Mouse (Mus musculus): ENCODE measurements around the gene Dnmt1. TPM values are rescaled to one million over a fixed set of nuclear protein-coding genes. Genes with fewer than 3 reads are reported as not detected.

The Dnmt1 gene
- total and polyA plus RNA-seq, 3 experiments = 412 to 1,953 (median 681) TPM

DNA sequence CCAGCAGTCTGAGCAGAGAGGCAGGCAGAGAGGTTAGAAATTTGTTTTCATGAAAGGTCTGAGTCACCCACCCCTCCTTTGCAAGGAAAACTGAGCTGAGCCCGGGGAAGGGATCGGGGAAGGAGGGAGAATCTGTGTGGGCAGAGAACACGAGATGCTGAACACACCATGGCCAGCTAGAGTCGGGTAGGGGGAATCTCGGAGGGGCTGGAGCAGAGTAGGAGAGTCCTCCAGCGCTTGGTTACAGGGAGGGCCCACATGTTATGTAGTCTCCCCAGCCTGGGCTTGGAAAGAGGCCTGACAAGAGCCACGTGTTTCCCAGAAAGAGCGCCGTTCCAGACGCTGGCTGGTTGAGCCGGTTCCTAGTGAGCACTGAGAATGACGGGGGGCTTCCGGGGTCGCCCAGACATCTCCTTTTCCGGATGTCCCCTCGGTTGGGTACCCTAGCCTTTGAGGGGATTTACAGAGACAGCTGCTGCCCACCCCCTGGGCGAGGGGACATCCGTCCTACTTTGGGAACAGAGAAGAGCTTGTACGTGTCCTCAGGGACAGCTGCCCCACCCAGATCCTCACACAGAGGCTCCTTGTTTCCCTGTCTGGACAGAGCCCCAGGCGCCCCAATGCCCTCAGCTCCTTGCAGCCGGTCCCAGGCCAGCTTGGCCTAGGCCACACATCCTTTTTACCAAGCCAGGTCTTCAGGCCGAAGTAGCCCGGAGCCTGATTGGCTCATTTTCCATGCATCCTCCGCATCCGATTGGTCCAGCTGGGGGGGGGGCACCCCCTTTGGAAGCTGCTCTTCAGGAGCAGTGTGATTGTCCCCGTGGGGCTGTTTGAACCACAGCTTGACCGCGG lies 12.7 kb upstream of the Dnmt1 start:
- DNase-seq (ENCODE audit: low read depth, low spot score) = no peak
- H3K27ac ChIP-seq (ENCODE audit: control insufficient read depth, low read depth, low read length) = no peak overlapping the region
- H3K4me3 ChIP-seq (ENCODE audit: control insufficient read depth in 1 of 2, insufficient read depth in 1 of 2, low read depth in 2 of 2, low read length in 2 of 2) = no peak overlapping the region
- H3K79me2 ChIP-seq (ENCODE audit: control insufficient read depth, insufficient read depth, low read length, poor library complexity) = no peaks in the 10 kb centered on the region; the same call in 1 of the 2 replicates
- H3K4me1 ChIP-seq (ENCODE audit: control insufficient read depth in 1 of 2, insufficient read depth in 2 of 2, low read length in 2 of 2) = peaks cover 8 to 29% of the 10 kb centered on the region in 2 experiments
- H3K9ac ChIP-seq (ENCODE audit: control insufficient read depth, low read depth, low read length, poor library complexity, severe bottlenecking) = no peak overlapping the region
- peaks cover 0 to 11% of the 10 kb centered on the region in 2 experiments; a peak in 2 of 4 replicates for H3K36me3 ChIP-seq (ENCODE audit: control insufficient read depth in 1 of 2, insufficient read depth in 2 of 2, low read length in 2 of 2)
- H3K9me3 ChIP-seq (replicated peaks; ENCODE audit: insufficient read depth, low read length) = no peaks in the 10 kb centered on the region
- TF ChIP-seq USF2 (IDR thresholded peaks at IDR 0.05; ENCODE audit: borderline replicate concordance in 1 of 2, insufficient read depth in 1 of 2, low read depth in 1 of 2, low read length in 2 of 2) (no peak), ZMIZ1 (IDR thresholded peaks at IDR 0.05; ENCODE audit: low read depth, low read length) (no peak), SIN3A (IDR thresholded peaks at IDR 0.05; ENCODE audit: low read length) (no peak), POLR2AphosphoS2 (IDR thresholded peaks at IDR 0.05; ENCODE audit: low read length) (no peak), RCOR1 (IDR thresholded peaks at IDR 0.05; ENCODE audit: low read depth, low read length) (no peak), MYB (IDR thresholded peaks at IDR 0.05; ENCODE audit: low read depth, low read length) (no peak), MYC (IDR thresholded peaks at IDR 0.05; ENCODE audit: low read depth, low read length) (no peak), CHD1 (IDR thresholded peaks at IDR 0.05; ENCODE audit: low read depth, low read length) (no peak), USF1 (IDR thresholded peaks at IDR 0.05; ENCODE audit: low read depth, low read length) (no peak), MAX (IDR thresholded peaks at IDR 0.05; ENCODE audit: low read length) (no peak), EP300 (IDR thresholded peaks at IDR 0.05; ENCODE audit: low read depth in 1 of 2, low read length in 2 of 2) (no peak), KAT2A (conservative IDR thresholded peaks at IDR 0.05; ENCODE audit: low read depth, low read length) (no peak), RAD21 (IDR thresholded peaks at IDR 0.05; ENCODE audit: low read depth, low read length) (no peak)
- H3K27me3 ChIP-seq (ENCODE audit: control insufficient read depth in 1 of 2, insufficient read depth in 2 of 2, low read length in 2 of 2) = no peaks in the 10 kb centered on the region

DNA sequence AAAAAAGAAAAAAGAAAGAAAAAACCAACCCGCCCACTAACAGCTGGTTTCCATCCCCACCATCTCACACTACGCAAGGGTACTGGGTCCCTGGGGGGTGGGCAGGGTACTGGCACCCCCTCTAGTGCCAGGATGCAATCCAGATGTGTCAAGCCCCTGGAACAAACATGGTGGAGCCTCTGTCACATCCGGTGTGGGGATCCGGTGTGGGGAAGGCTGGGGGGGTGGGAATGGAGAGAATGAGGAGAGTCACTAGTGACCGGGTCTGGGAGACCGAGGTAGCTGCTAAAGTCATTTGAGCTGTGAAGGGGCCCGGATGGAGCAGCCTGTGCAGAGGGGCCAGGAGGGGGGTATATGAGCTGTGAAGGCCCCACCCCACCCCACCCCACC lies 12.1 kb upstream of the Dnmt1 start:
- Histone ChIP-seq H3K27ac (ENCODE audit: control insufficient read depth, low read depth, low read length) (no peak overlapping the region), H3K9ac (ENCODE audit: control insufficient read depth, low read depth, low read length, poor library complexity, severe bottlenecking) (no peak overlapping the region), H3K4me1 (ENCODE audit: control insufficient read depth in 1 of 2, insufficient read depth in 2 of 2, low read length in 2 of 2) (peaks cover 8 to 25% of the 10 kb centered on the region in 2 experiments), H3K9me3 (replicated peaks; ENCODE audit: insufficient read depth, low read length) (no peaks in the 10 kb centered on the region), H3K36me3 (ENCODE audit: control insufficient read depth in 1 of 2, insufficient read depth in 2 of 2, low read length in 2 of 2) (peaks cover 0 to 11% of the 10 kb centered on the region in 2 experiments; a peak in 2 of 4 replicates), H3K79me2 (ENCODE audit: control insufficient read depth, insufficient read depth, low read length, poor library complexity) (no peaks in the 10 kb centered on the region; the same call in 1 of the 2 replicates), H3K4me3 (ENCODE audit: control insufficient read depth in 1 of 2, insufficient read depth in 1 of 2, low read depth in 2 of 2, low read length in 2 of 2) (no peak overlapping the region), H3K27me3 (ENCODE audit: control insufficient read depth in 1 of 2, insufficient read depth in 2 of 2, low read length in 2 of 2) (no peaks in the 10 kb centered on the region)
- DNase-seq (ENCODE audit: low read depth, low spot score) = no peak
- TF ChIP-seq USF1 (IDR thresholded peaks at IDR 0.05; ENCODE audit: low read depth, low read length) = no peak
- no peak for TF ChIP-seq CHD2 (IDR thresholded peaks at IDR 0.05; ENCODE audit: low read length)
- no peak for TF ChIP-seq MYB (IDR thresholded peaks at IDR 0.05; ENCODE audit: low read depth, low read length)
- TF ChIP-seq GATA1 (IDR thresholded peaks at IDR 0.05; ENCODE audit: low read depth, low read length) = no peak
